Mouse (Mus musculus) skeletal muscle tissue, adult 2 months (tissue): ENCODE data around the gene Gm14403.
"Not testable (repeated sequence)": the region's sequence is repeated elsewhere in the genome, so short reads cannot be mapped to it uniquely, and the experiment has no call there.

Experiments
- DNase-seq: peaks from one replicate; pipeline ENCODE4 v3.0.0-alpha.2; 2012; ENCODE audit warnings: low read depth, low spot score

Gm14403 gene

DNA sequence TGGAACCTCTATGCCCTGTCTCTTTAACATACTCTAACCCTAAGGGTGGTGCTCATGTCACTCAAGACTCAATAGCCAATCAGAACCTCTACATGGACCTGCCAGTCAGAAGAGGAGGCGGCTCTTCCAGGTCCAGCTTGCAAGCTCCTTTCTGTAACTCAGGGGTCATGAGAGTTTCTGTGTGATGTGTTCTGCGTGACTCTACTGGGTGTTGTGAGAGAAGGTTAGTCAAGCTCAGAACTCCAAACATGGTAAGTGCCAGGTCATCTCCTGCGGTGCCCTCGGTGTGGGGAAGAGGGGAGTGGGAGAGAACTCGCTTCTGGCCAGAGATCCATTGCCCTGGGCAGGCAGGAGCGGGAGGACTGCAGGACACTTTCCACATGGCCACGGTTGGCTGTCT is at the start of gene Gm14403:
Gene Gm14403 (plus strand): TSS at position 149 of the 400 bp plus-strand sequence.
- DNase-seq = peak; percentile 26

- DNase-seq = not testable (repeated sequence)
Measured at GRCm38 (mm10) chr2:177464676-177465075, 33.3 kb upstream of the Gm14403 start, which contains the start of gene Zfp970. Gene Zfp970 (plus strand): TSS chr2:177464733.

- DNase-seq = not testable (repeated sequence)
Measured at GRCm38 (mm10) chr2:177468222-177468621, 29.8 kb upstream of the Gm14403 start.

- not testable (repeated sequence) for DNase-seq
Measured at GRCm38 (mm10) chr2:177472261-177472660, 25.8 kb upstream of the Gm14403 start.

GRCm38 (mm10) chr2:177481971-177482370 is 16.0 kb upstream of the Gm14403 start:
- DNase-seq = not testable (repeated sequence)

DNA sequence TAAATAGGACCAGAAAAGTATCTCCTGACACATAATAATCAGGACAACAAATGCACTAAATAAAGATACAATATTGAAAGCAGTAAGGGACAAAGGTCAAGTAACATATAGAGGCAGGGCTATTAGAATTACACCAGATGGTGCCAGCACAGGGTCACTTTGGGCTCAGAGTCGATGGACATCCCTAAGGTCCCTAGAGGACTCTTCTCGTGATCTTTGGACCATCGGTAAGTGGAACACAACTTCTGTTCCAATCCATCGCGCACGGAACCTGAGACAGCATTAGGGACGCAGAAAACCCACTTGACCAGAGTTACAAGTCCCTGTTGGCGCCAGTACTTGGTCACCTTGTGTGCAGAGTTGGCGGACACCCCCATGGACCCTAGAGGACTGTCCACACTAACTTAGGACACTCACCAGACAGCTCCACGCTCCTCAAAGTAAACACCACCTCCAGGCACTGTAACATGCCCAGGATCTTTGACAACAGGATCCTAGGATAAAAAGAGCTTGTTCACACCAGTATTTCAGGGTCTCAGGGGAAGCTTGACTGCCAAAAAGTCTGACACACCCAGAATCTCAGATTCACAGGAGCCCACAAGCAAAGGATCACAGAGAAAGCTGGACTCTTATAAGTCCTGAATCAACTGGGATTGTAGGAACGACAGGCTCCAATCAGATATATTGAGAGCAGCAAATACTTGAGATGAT is 14.6 kb upstream of the Gm14403 start:
- not testable (repeated sequence) for DNase-seq

GRCm38 (mm10) chr2:177499182-177499581 is 1.2 kb downstream of the Gm14403 start:
- not testable (repeated sequence) for DNase-seq

DNA sequence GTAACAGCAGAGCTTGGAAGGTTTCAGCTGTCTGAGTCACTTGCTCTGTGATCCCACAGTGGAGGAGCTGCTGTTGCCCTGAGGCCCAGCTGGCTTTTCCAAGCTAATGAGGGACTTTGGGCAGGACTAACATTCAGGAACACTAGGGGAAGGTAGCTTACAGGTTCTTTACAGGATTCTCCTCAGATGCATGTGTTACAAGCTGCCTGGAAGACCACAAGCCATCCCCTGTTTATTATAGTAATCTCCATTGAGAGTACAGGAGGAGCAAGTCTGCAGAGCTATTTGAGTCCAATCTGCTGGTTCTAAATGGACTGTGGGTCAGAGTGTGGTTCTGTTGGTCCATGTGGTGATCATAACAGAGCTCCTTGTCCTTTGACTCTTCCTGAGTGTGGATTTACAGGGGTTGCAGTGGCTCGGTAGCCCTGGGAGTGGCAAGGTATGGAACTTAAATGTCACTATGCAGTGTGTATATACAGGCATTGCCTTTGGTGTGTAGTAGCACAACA is 7.2 kb downstream of the Gm14403 start:
- not testable (repeated sequence) for DNase-seq

- DNase-seq = not testable (repeated sequence)
Measured at GRCm38 (mm10) chr2:177511381-177511780, 13.4 kb downstream of the Gm14403 start.

GRCm38 (mm10) chr2:177511972-177512371 is 14.0 kb downstream of the Gm14403 start:
- DNase-seq = not testable (repeated sequence)

DNA sequence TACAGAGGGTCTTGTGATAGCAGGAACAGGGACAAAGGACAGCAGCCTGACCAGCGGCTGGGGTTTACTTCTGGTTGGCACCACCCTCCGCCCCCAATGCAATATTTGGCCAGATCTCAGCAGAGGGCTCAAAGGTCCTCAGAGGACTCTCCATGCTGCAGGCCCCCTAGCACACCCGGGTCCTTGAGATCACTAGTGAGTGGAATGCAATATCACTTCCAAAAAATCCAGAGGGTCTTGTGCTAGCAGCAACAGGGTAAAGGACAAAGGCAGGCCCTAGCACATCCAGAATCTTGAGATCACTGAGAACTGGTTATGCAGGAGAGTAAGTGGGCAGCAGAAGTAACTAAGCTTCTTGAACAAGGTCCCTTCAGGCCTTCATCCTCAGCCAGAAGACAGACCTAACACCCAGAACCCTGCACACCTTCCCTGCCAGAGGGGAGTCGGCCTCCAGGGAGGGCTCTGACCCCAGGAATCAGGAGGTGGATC is 16.0 kb downstream of the Gm14403 start:
- DNase-seq = not testable (repeated sequence)

DNA sequence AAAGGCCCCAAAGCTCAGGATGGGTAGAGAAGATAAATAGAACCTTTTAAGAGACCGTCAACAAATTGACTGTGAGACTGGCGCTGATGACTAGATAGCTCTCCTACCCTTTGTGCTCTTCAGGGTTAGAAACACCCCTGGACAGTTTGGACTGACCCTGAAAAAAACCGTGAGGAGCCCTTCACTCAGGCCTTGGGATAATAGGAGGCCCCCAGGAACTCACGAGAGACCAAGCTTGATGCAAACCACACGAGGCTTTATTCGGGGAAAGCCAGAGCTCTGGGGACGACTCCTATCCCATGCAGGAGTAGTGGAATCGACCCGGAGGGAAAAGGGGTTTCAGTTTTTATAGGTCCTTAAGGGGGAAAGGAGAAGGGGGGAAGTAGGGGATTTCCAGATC is 19.7 kb downstream of the Gm14403 start:
- not testable (repeated sequence) for DNase-seq

- not testable (repeated sequence) for DNase-seq
Measured at GRCm38 (mm10) chr2:177518354-177518753, 20.3 kb downstream of the Gm14403 start.

DNA sequence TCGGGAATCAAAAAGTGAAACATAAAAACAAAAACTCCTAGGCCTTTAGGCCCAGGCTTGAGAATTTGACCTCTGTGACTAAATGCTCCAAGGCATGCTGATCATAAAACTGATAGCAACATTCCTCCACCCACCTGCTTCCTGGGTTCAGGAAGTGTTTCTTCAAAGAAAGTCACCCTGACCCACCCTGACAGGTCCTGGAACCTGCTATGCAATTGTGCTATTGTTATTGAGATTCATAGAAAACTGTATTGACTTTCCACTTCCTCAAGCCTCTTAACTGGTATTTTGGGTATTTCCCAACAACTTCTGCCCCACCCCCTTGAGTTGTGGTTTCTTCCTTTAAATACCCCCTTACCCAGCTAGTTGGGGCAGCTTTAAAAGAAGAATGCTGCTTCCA is 20.9 kb downstream of the Gm14403 start:
- DNase-seq = not testable (repeated sequence)

DNA sequence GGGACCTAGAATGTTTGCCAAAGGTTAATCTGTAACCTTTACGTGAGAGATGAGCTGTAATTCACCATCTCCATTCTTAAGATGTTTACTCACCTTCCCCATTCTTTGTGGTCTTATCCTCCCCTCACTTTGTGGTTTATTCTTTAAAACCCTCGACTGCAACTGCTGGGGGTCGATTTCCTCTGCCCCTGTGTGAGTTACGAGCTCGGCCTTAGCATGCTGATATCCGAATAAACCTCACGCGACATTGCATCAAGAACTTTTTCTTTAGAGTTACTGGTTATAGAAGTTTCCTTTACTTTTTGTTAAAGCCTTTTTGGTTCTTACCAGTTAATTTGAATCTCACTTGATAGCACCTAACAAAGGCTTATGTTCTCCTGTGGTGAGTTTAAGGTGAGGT is 22.0 kb downstream of the Gm14403 start:
- no peak for DNase-seq

DNA sequence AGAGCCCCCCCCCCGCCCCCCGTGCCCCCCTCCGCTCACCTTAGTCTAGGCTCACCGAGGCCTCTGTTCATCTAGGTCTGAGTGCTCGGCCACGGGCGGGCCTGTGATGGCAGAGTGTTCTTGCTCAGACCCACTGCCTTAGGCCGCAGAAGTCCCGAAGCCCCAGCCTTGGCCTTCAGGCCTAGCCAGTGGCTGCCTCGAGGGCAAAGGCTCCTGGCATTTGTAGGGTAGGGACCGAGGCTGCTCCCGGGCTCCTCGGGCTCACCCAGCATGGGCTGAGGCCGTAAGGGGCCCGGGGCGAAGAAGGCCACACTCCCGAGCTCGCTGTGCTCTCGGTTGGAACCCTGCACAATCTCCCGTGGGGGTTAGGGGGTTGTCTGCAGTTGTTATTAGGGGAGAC is 25.0 kb downstream of the Gm14403 start:
- no peak for DNase-seq

DNA sequence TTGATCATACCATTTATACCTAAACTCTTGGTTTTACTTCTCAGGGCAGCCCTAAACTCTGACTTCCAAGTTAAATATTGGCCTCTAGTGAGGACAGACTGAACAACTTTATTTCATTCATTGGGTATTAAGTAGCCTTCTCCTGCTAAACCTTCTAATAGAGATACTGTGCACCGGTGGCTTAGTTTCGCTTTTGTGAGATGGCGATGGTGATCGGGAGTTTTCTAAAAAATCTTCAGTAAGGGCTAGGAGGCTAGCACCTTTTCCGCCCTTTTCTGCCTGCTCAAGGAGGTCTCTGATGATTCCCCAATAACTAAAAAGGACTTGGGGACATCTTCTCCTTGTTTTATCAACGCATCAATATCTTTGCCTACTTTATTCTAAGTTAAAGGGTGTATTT is 25.7 kb downstream of the Gm14403 start:
- not testable (repeated sequence) for DNase-seq

DNA sequence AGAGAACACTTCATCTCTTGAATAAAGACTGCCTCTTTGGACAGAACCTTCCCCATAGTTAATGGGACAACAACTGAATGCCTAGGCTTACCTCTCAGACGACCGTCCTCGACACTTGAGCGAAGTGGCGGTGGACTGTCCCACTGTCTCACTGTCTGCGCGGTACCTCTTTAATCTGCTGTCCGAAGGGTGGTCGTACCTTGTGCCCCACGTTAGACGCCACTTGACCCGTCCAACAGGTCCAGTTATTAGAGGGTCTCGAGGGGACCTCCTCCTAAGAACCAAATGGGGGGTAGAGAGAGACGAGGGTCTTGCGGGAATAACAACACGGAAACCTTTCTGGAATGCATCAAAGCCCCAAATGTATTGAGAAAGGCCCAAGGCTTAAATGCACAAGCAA is 26.2 kb downstream of the Gm14403 start:
- not testable (repeated sequence) for DNase-seq

DNA sequence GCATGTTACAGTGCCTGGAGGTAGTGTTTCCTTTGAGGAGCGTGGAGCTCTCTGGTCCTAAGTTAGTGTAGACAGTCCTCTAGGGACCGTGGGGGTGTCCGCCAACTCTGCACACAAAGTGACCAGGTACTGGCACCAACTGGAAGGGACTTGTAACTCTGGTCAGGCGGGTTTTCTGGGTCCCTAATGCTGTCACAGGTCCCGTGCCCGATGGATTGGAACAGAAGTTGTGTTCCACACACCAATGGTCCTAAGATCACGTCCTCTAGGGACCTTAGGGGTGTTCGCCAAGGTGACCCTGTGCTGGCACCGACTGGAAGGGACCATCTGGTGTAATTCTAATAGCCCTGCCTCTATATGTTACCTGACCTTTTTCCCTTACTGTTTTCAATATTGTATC is 37.9 kb downstream of the Gm14403 start:
- no peak for DNase-seq

GRCm38 (mm10) chr2:177537141-177537540 is 39.1 kb downstream of the Gm14403 start:
- DNase-seq = not testable (repeated sequence)

- DNase-seq = not testable (repeated sequence)
Measured at GRCm38 (mm10) chr2:177537717-177538116, 39.7 kb downstream of the Gm14403 start.

GRCm38 (mm10) chr2:177555261-177555660 is 57.2 kb downstream of the Gm14403 start:
- DNase-seq = not testable (repeated sequence)
